Mouse (Mus musculus) erythroid progenitor cell, adult 5-6 weeks (primary cell): ENCODE measurements around the gene Gm20388. TPM values are rescaled to one million over a fixed set of nuclear protein-coding genes. Genes with fewer than 3 reads are reported as not detected.
A peak's percentile ranks its signal among the peaks of the same experiment; 100 is the strongest.

Experiments
- ATAC-seq: replicated peaks from 2 replicates; pipeline ENCODE4 v1.8.0; 2016; ENCODE audit warnings: moderate number of reproducible peaks, mild to moderate bottlenecking, moderate TSS enrichment, inconsistent platforms; ENCODE audit not compliant: poor library complexity, low FRiP score, severe bottlenecking
- total RNA-seq, 2 experiments: library from RNA; stranded (forward) in 1 of 2; stranded (reverse) in 1 of 2; fragments of 150-400 nt in 1 of 2; fragments of 186-747, 209-891 nt in 1 of 2; gene quantifications; 2 replicates each; pipeline versions ENCODE4 v1.2.3 to v1.2.4; 2015 to 2017; ENCODE audit warnings: low replicate concordance in 2 of 2

The Gm20388 gene
- total RNA-seq, 2 experiments from 2014 or later, result 4.2 TPM; not detected in 1

- no peak for ATAC-seq
Measured at GRCm38 (mm10) chr8:121526811-121527550, 1616.3 kb downstream of the Gm20388 start.

- ATAC-seq, result no peak
Measured at GRCm38 (mm10) chr8:121527751-121528150, 1617.1 kb downstream of the Gm20388 start.

- ATAC-seq, result no peak
Measured at GRCm38 (mm10) chr8:121528790-121529189, 1618.1 kb downstream of the Gm20388 start.

- ATAC-seq, result no peak
Measured at GRCm38 (mm10) chr8:121530639-121531038, 1620.0 kb downstream of the Gm20388 start.

- peak; percentile 37; the same call in 1 of the 2 replicates for ATAC-seq
Measured at GRCm38 (mm10) chr8:121532381-121532780, 1621.7 kb downstream of the Gm20388 start.

- no peak for ATAC-seq
Measured at GRCm38 (mm10) chr8:121541862-121542261, 1631.2 kb downstream of the Gm20388 start.

- no peak for ATAC-seq
Measured at GRCm38 (mm10) chr8:121542901-121543300, 1632.3 kb downstream of the Gm20388 start.

- ATAC-seq, result no peak
Measured at GRCm38 (mm10) chr8:121544276-121544785, 1633.7 kb downstream of the Gm20388 start, which contains the start of gene 1700018B08Rik. 1700018B08Rik (minus strand) TSS chr8:121544320.

GRCm38 (mm10) chr8:121544936-121545335 is 1634.3 kb downstream of the Gm20388 start:
- no peak for ATAC-seq

GRCm38 (mm10) chr8:121547132-121547531 is 1636.5 kb downstream of the Gm20388 start:
- ATAC-seq, result peak; percentile 71

GRCm38 (mm10) chr8:121550056-121550455 is 1639.4 kb downstream of the Gm20388 start:
- ATAC-seq, result no peak

- ATAC-seq, result no peak
Measured at GRCm38 (mm10) chr8:121551065-121551985, 1640.7 kb downstream of the Gm20388 start.

GRCm38 (mm10) chr8:121552506-121552905 is 1641.9 kb downstream of the Gm20388 start:
- ATAC-seq, result no peak

- no peak for ATAC-seq
Measured at GRCm38 (mm10) chr8:121553831-121554475, 1643.3 kb downstream of the Gm20388 start.

GRCm38 (mm10) chr8:121557746-121558145 is 1647.1 kb downstream of the Gm20388 start:
- no peak for ATAC-seq

GRCm38 (mm10) chr8:121558538-121558937 is 1647.9 kb downstream of the Gm20388 start:
- no peak for ATAC-seq

GRCm38 (mm10) chr8:121559801-121560200 is 1649.2 kb downstream of the Gm20388 start:
- no peak for ATAC-seq

GRCm38 (mm10) chr8:121560432-121561100 is 1649.9 kb downstream of the Gm20388 start:
- no peak for ATAC-seq

GRCm38 (mm10) chr8:121561636-121562345 is 1651.2 kb downstream of the Gm20388 start:
- no peak for ATAC-seq
